Mouse (Mus musculus) midbrain, postnatal 0 days (tissue): Measurements from ENCODE around the gene Slc26a6. TPM values are rescaled to one million over a fixed set of nuclear protein-coding genes. Genes with fewer than 3 reads are reported as not detected.

ENCODE experiments used
- ATAC-seq: fragments of 200-750 bp; cut with Nextera tagmentation; 2 replicates; pipeline ENCODE4 v1.8.0; 2017; ENCODE audit warnings: moderate number of reproducible peaks, mild to moderate bottlenecking, moderate TSS enrichment, moderate library complexity; ENCODE audit not compliant: low FRiP score
- DNase-seq: peaks from one replicate; pipeline ENCODE4 v3.0.0-alpha.2; 2015; ENCODE audit warnings: low spot score
- H3K27ac ChIP-seq: fragments of 300-500 bp; sonication (generic); 2 replicates; pipeline ENCODE4 v1.5.1; 2014; ENCODE audit warnings: low read depth, mild to moderate bottlenecking, low read length, mixed read lengths
- H3K27me3 ChIP-seq: fragments of 300-500 bp; sonication (generic); 2 replicates; pipeline ENCODE4 v1.6.1; 2014; ENCODE audit warnings: low read length, control low read depth, mixed read lengths; ENCODE audit not compliant: insufficient read depth
- H3K36me3 ChIP-seq: fragments of 300-500 bp; sonication (generic); 2 replicates; pipeline ENCODE4 v1.6.1; 2014; ENCODE audit warnings: low read length, control low read depth, mixed read lengths; ENCODE audit not compliant: insufficient read depth
- H3K4me1 ChIP-seq: fragments of 300-500 bp; sonication (generic); 2 replicates; pipeline ENCODE4 v1.6.1; 2014; ENCODE audit warnings: mild to moderate bottlenecking, control low read depth, antibody characterized with exemption, low read length, mixed read lengths; ENCODE audit not compliant: insufficient read depth
- H3K4me2 ChIP-seq: fragments of 300-500 bp; sonication (generic); 2 replicates; pipeline ENCODE4 v1.6.1; 2014; ENCODE audit warnings: low read depth, mild to moderate bottlenecking, low read length, mixed read lengths; ENCODE audit not compliant: poor library complexity, severe bottlenecking
- H3K4me3 ChIP-seq: fragments of 300-500 bp; sonication (generic); 2 replicates; pipeline ENCODE4 v1.5.1; 2014; ENCODE audit warnings: low read depth, mild to moderate bottlenecking, low read length, moderate library complexity
- H3K9ac ChIP-seq: fragments of 300-500 bp; sonication (generic); replicated peaks from 2 replicates; pipeline ENCODE4 v1.6.1; 2014; ENCODE audit warnings: mild to moderate bottlenecking, low read length, moderate library complexity, mixed read lengths; ENCODE audit not compliant: poor library complexity, severe bottlenecking
- H3K9me3 ChIP-seq: fragments of 300-500 bp; sonication (generic); 2 replicates; pipeline ENCODE4 v1.6.1; 2016; ENCODE audit warnings: low read length, control low read depth
- CTCF ChIP-seq: IDR thresholded peaks from 2 replicates; pipeline ENCODE4 v1.5.1; 2016; ENCODE audit warnings: antibody characterized with exemption, mild to moderate bottlenecking
- whole genome bisulfite sequencing: fragments of 180-500 bp; shearing (Covaris S2); extraction: QIAGEN DNeasy Blood & Tissue Kit; methylation state at CpG from one replicate; pipeline ENCODE4 v1.1.7; 2014; 5-methylcytosine and 5-hydroxymethylcytosine counted together
- polyA plus RNA-seq: library from polyadenylated mRNA; unstranded; fragments of >200 nt; fragmentation: Nextera tagmentation; extraction: Ambion mirVana; gene quantifications from 2 replicates; pipeline ENCODE4 v1.2.1, GENCODE M21; 2015
- total RNA-seq: library from RNA; depleted of rRNA; stranded (reverse); fragments of >200 nt; gene quantifications from 2 replicates; pipeline ENCODE4 v1.2.3, GENCODE M21; 2014

Gene Slc26a6
- total and polyA plus RNA-seq, 2 experiments from 2014 or later = 20.2 to 24.6 TPM

DNA sequence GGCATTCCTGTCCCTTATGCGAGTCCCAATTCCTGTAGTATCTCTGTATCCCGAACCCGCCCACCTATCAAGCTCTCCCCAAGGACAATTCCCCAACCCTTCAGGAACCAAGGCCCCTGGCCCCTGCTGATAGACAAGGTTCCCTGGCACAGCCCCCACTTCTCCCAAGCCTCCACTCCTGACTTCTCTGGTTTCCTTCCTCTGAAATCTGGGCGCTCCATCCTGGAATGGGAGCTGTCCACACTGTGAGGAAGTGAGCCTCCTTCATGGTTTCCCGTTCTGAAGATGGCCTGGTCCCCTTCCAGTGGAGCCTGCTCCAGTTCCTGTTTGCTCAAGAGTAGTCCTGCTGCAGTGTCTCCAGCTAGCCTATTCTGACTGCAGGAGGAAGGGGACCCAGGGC lies 43.9 kb upstream of the Slc26a6 start:
- ATAC-seq (no peak), DNase-seq (no peak)
- H3K27ac ChIP-seq = no peak overlapping the region
- 71% methylated on average over 5 of the region's 5 CpGs for WGBS
- peaks cover 61% of the 10 kb centered on the region for H3K36me3 ChIP-seq
- no peaks in the 10 kb centered on the region for H3K9me3 ChIP-seq
- peak overlapping the region; percentile 94 for H3K9ac ChIP-seq
- H3K27me3 ChIP-seq = no peaks in the 10 kb centered on the region
- H3K4me2 ChIP-seq = peak overlapping the region; percentile 86
- H3K4me1 ChIP-seq = peaks cover 6% of the 10 kb centered on the region; the same call in 1 of the 2 replicates
- peak overlapping the region; percentile 80 for H3K4me3 ChIP-seq
- no peak for TF ChIP-seq CTCF

DNA sequence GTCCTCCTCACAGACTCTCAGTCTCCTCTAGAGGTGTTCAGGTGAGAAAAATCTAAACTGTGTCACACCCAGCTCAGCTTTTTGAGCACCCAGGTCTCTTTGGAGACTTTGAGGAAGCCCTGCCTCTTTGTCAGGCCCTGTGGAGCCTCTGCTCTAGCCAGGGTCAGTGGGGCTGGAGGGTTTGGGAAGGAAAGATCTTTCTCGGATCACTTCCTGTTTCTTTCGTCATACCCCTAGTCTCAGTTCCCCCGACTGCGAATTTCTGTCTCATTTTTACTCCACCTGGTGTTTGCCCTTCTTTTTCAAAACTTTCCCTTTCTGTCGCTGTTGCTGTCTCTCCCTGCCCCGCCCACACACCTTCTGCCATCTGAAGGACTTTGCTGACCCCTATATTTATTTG lies 43.4 kb upstream of the Slc26a6 start:
- Histone ChIP-seq H3K36me3 (peaks cover 61% of the 10 kb centered on the region), H3K9me3 (no peaks in the 10 kb centered on the region), H3K9ac (no peak overlapping the region), H3K27ac (no peak overlapping the region), H3K27me3 (no peaks in the 10 kb centered on the region), H3K4me1 (peaks cover 6% of the 10 kb centered on the region; the same call in 1 of the 2 replicates), H3K4me3 (peak overlapping the region; percentile 80; the same call in 1 of the 2 replicates), H3K4me2 (peak overlapping the region; percentile 86; the same call in 1 of the 2 replicates)
- TF ChIP-seq CTCF = no peak
- WGBS = 86% methylated on average over 6 of the region's 6 CpGs
- DNase-seq (no peak), ATAC-seq (no peak)

DNA sequence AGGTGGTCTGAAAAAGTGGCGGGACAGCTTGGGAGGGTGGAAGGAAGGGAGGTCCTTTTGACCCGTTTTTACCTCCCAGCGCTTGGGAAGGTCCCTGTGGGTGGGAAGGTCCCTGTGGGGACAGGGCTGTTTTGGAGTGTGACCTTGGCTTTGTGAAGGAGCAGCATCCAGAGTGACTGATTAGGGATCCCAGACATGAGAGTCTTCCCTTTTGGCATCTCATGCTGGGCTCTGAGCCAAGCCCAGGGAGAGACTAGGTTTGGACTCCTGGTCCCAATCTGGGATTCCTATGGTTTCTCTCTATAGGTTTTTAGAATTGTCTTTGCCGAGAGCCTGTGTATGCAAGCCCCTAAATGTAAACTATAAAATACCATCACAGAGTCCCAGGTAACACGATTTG lies 42.6 kb upstream of the Slc26a6 start:
- 80% methylated on average over 5 of the region's 5 CpGs for WGBS
- Histone ChIP-seq H3K27me3 (no peaks in the 10 kb centered on the region), H3K36me3 (peaks cover 63% of the 10 kb centered on the region), H3K4me1 (peaks cover 6% of the 10 kb centered on the region; the same call in 1 of the 2 replicates), H3K9me3 (no peaks in the 10 kb centered on the region), H3K4me2 (no peak overlapping the region), H3K9ac (no peak overlapping the region), H3K27ac (no peak overlapping the region), H3K4me3 (no peak overlapping the region)
- no peak for TF ChIP-seq CTCF
- ATAC-seq = no peak
- no peak for DNase-seq

- DNase-seq (no peak), ATAC-seq (no peak)
- H3K4me1 ChIP-seq = no peaks in the 10 kb centered on the region
- H3K36me3 ChIP-seq = peaks cover 69% of the 10 kb centered on the region
- 86% methylated on average over 7 of the region's 7 CpGs for WGBS
- H3K9ac ChIP-seq = no peak overlapping the region
- no peak for TF ChIP-seq CTCF
- H3K9me3 ChIP-seq = no peaks in the 10 kb centered on the region
- H3K27me3 ChIP-seq = no peaks in the 10 kb centered on the region
- no peak overlapping the region for H3K4me2 ChIP-seq
- no peak overlapping the region for H3K27ac ChIP-seq
- no peak overlapping the region for H3K4me3 ChIP-seq
These were observed 37.5 kb upstream of the Slc26a6 start for GRCm38 (mm10) chr9:108815557-108815956.

- no peak overlapping the region for H3K4me2 ChIP-seq
- H3K9ac ChIP-seq = no peak overlapping the region
- TF ChIP-seq CTCF = peak; percentile 84
- no peaks in the 10 kb centered on the region for H3K4me1 ChIP-seq
- DNase-seq = peak; percentile 66
- H3K4me3 ChIP-seq = no peak overlapping the region
- no peak overlapping the region for H3K27ac ChIP-seq
- H3K27me3 ChIP-seq = no peaks in the 10 kb centered on the region
- peaks cover 33% of the 10 kb centered on the region for H3K36me3 ChIP-seq
- H3K9me3 ChIP-seq = no peaks in the 10 kb centered on the region
- 44% methylated on average over 3 of the region's 3 CpGs for WGBS
- no peak for ATAC-seq
These were observed 33.6 kb upstream of the Slc26a6 start for GRCm38 (mm10) chr9:108819495-108819894.

- DNase-seq (no peak), ATAC-seq (no peak)
- H3K27me3 ChIP-seq = no peaks in the 10 kb centered on the region
- no peak overlapping the region for H3K9ac ChIP-seq
- H3K4me2 ChIP-seq = no peak overlapping the region
- no peaks in the 10 kb centered on the region for H3K4me1 ChIP-seq
- no peak overlapping the region for H3K27ac ChIP-seq
- H3K36me3 ChIP-seq = peaks cover 27% of the 10 kb centered on the region
- H3K9me3 ChIP-seq = no peaks in the 10 kb centered on the region
- 71% methylated on average over 5 of the region's 5 CpGs for WGBS
- no peak for TF ChIP-seq CTCF
- H3K4me3 ChIP-seq = no peak overlapping the region
These were observed 33.0 kb upstream of the Slc26a6 start for GRCm38 (mm10) chr9:108820077-108820476.
